In the genomic region with DNA sequence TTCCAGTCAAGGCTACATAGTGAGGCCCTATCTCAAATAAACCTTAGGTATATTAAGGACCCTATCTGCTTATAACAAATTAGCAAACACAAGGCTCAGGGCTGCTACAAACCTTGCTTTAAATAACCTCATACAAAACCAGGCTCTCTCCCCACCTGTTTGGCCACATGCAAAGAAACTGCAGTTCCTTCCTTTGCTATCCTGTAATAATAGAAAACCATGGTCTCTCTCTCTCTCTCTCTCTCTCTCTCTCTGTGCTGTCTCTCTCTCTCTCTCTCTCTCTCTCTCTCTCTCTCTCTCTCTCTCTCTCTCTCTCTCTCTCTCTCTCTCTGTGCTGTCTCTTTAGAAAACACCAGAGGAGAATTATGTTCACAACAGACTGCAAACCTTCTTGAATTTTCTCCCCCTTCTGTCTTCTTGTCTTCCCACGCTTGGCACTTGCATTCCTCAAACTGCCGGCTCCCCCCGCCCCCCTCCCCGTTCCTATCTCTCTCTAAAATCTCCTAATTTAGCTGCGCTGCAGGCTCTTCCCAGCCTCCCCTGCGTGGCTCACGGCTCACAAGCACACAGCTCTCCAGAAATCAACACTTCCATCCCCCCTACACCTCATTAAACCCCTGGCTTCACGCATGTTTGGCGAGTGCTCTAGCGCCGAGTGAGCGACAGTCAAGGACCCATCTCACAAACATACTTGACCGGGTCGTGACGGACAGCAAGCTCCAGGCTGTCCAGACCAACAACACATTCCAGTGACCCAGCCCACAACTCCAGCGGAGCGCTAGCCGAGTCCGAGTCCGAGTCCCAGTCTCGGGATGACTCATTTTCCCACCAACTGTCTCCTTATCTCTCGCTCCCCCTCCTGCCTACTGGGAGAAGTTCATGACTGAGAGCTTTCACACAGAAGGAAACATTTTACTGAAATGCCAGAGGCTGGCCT, we compare ENCODE assay signal across 8 mouse cellular contexts. TPM values are rescaled to one million over a fixed set of nuclear protein-coding genes. Genes with fewer than 3 reads are reported as not detected.
DNase-seq lines count a peak whose midpoint lies in the region; ATAC-seq lines count a peak whose summit lies in the region.

No protein-coding gene starts in this region.

- H3K27ac ChIP-seq in intestine, embryonic 14.5 days (ENCODE audit: low read depth): peak overlapping the region; percentile 92

- peak overlapping the region; percentile 63 for H3K4me2 ChIP-seq in intestine, embryonic 14.5 days (ENCODE audit: low read length)

- H3K4me1 ChIP-seq in intestine, embryonic 14.5 days (replicated peaks; ENCODE audit: control insufficient read depth, insufficient read depth, low read length): peaks cover 31% of the 10 kb centered on the region
- H3K4me1 ChIP-seq in megakaryocyte, embryonic 14.5 days: peaks cover 35% of the 10 kb centered on the region

- peak overlapping the region; percentile 32 for H3K4me3 ChIP-seq in intestine, embryonic 14.5 days (ENCODE audit: low read depth, low read length)
- peak overlapping the region; percentile 93 for H3K4me3 ChIP-seq in megakaryocyte, embryonic 14.5 days (replicated peaks)

- H3K36me3 ChIP-seq in intestine, embryonic 14.5 days (ENCODE audit: control insufficient read depth, insufficient read depth, low read length): no peaks in the 10 kb centered on the region
- no peaks in the 10 kb centered on the region for H3K36me3 ChIP-seq in megakaryocyte, embryonic 14.5 days (replicated peaks; ENCODE audit: low read length)

- intact Hi-C loops in left cerebral cortex, postnatal 10 days (cut with DNase I): loop anchor here (2.0 kb wide), 1 partner anchor 18 kb away; the partner anchor contains the start of gene Dynll1

- H3K27me3 ChIP-seq in intestine, embryonic 14.5 days (replicated peaks; ENCODE audit: control insufficient read depth, insufficient read depth, low read length): no peaks in the 10 kb centered on the region
- no peaks in the 10 kb centered on the region for H3K27me3 ChIP-seq in megakaryocyte, embryonic 14.5 days (replicated peaks)

- WGBS in intestine, embryonic 14.5 days: under 1% methylated on average over 22 of the region's 22 CpGs

- peak overlapping the region; percentile 46 for H3K9ac ChIP-seq in intestine, embryonic 14.5 days (ENCODE audit: low read length)

- H3K9me3 ChIP-seq in intestine, embryonic 14.5 days (ENCODE audit: control insufficient read depth, low read length): no peaks in the 10 kb centered on the region
- H3K9me3 ChIP-seq in megakaryocyte, embryonic 14.5 days: no peaks in the 10 kb centered on the region

- peak; percentile 86 to 94 for DNase-seq in adrenal gland, adult (ENCODE audit: inconsistent age in 2 of 2, low spot score in 1 of 2)
- DNase-seq in embryo, embryonic 11 days: peak; percentile 87
- DNase-seq in gastrocnemius, postnatal 25 days: peak; percentile 73
- peak; percentile 90 for DNase-seq in intestine, embryonic 14.5 days (ENCODE audit: low spot score)
- DNase-seq in left cerebral cortex, postnatal 10 days (ENCODE audit: extremely low spot score in 1 of 2, low spot score in 2 of 2): peak; percentile 67 to 87
- peak; percentile 59 for DNase-seq in right cerebral cortex, postnatal 14 days
- peak; percentile 76 to 79 for DNase-seq in urinary bladder, postnatal 4 days (ENCODE audit: low spot score in 2 of 2)

- ATAC-seq in intestine, embryonic 14.5 days (replicated peaks; ENCODE audit: low FRiP score, low TSS enrichment, low read depth): peak; percentile 77

RNA-seq across cellular contexts. Expression of gene Srsf9, which starts 7.7 kb away (rescaled TPM):
- total RNA-seq in gastrocnemius, postnatal 25 days (2021): 10 to 100 TPM; 10.7 to 12.9 TPM
- polyA plus RNA-seq in intestine, embryonic 14.5 days (2014; fragmentation: Nextera tagmentation; extraction: Ambion mirVana): 226 and 231 TPM in 2 replicates
- total RNA-seq in left cerebral cortex, postnatal 10 days (2021): 10 to 100 TPM; 59.6 to 64.6 TPM
- 79.3 and 86.6 TPM in 2 replicates for polyA plus RNA-seq in megakaryocyte, embryonic 14.5 days (2012; ENCODE audit: insufficient read depth, low replicate concordance)

RNA-seq across cellular contexts. Expression of gene Dynll1, which starts 18.5 kb away (rescaled TPM):
- 100 to 1,000 TPM; 100 to 102 TPM for total RNA-seq in gastrocnemius, postnatal 25 days (2021)
- polyA plus RNA-seq in intestine, embryonic 14.5 days (2014; fragmentation: Nextera tagmentation; extraction: Ambion mirVana): 1,564 and 1,605 TPM in 2 replicates
- 100 to 1,000 TPM; 702 to 749 TPM for total RNA-seq in left cerebral cortex, postnatal 10 days (2021)
- 552 and 565 TPM in 2 replicates for polyA plus RNA-seq in megakaryocyte, embryonic 14.5 days (2012; ENCODE audit: insufficient read depth, low replicate concordance)

RNA-seq across cellular contexts. Expression of gene Gatc, which starts 21.7 kb away (rescaled TPM):
- total RNA-seq in gastrocnemius, postnatal 25 days (2021): 10 to 100 TPM; 20.5 to 22.1 TPM
- 33.7 and 40.2 TPM in 2 replicates for polyA plus RNA-seq in intestine, embryonic 14.5 days (2014; fragmentation: Nextera tagmentation; extraction: Ambion mirVana)
- total RNA-seq in left cerebral cortex, postnatal 10 days (2021): 10 to 100 TPM; 23.8 to 25.5 TPM
- 1.9 and 8.0 TPM in 2 replicates for polyA plus RNA-seq in megakaryocyte, embryonic 14.5 days (2012; ENCODE audit: insufficient read depth, low replicate concordance)

RNA-seq across cellular contexts. Expression of gene Triap1, which starts 21.8 kb away (rescaled TPM):
- 10 to 100 TPM; 17.5 to 18.4 TPM for total RNA-seq in gastrocnemius, postnatal 25 days (2021)
- 59.8 and 65.9 TPM in 2 replicates for polyA plus RNA-seq in intestine, embryonic 14.5 days (2014; fragmentation: Nextera tagmentation; extraction: Ambion mirVana)
- total RNA-seq in left cerebral cortex, postnatal 10 days (2021): 10 to 100 TPM; 30.3 to 32.8 TPM
- polyA plus RNA-seq in megakaryocyte, embryonic 14.5 days (2012; ENCODE audit: insufficient read depth, low replicate concordance): 7.6 TPM in 1 of 2 replicates, not detected in the other

RNA-seq across cellular contexts. Expression of gene Cox6a1, which starts 29.5 kb away (rescaled TPM):
- total RNA-seq in gastrocnemius, postnatal 25 days (2021): 10 to 100 TPM; 60.7 to 80.9 TPM
- 1,031 and 1,178 TPM in 2 replicates for polyA plus RNA-seq in intestine, embryonic 14.5 days (2014; fragmentation: Nextera tagmentation; extraction: Ambion mirVana)
- 100 to 1,000 TPM; 685 to 725 TPM for total RNA-seq in left cerebral cortex, postnatal 10 days (2021)
- 3,165 and 8,052 TPM in 2 replicates for polyA plus RNA-seq in megakaryocyte, embryonic 14.5 days (2012; ENCODE audit: insufficient read depth, low replicate concordance)

Comparison
In these comparisons a context has a peak if more than half of its experiments do, and no peak if none do; other contexts are left out.
1. Peak in every context shown above with its lines: DNase-seq, ATAC-seq, H3K4me3 ChIP-seq and H3K27ac ChIP-seq.
2. RNA of gene Srsf9, which starts 7.7 kb away (total RNA-seq): 59.6 to 64.6 TPM in left cerebral cortex, postnatal 10 days; 10.7 to 12.9 TPM in gastrocnemius, postnatal 25 days; every median in the first group is over 4 times any median in the second.
3. RNA of gene Dynll1, which starts 18.5 kb away (total RNA-seq): 702 to 749 TPM in left cerebral cortex, postnatal 10 days; 100 to 102 TPM in gastrocnemius, postnatal 25 days; every median in the first group is over 4 times any median in the second.